Mouse (Mus musculus) limb, embryonic 12.5 days (tissue): Measurements from ENCODE around the gene Hid1. TPM values are rescaled to one million over a fixed set of nuclear protein-coding genes. Genes with fewer than 3 reads are reported as not detected.
A peak's percentile ranks its signal among the peaks of the same experiment; 100 is the strongest.

Experiments used
- ATAC-seq: fragments of 200-750 bp; cut with Nextera tagmentation; 2 replicates; pipeline ENCODE4 v1.8.0; 2017; ENCODE audit warnings: low read depth, moderate TSS enrichment; ENCODE audit not compliant: insufficient number of reproducible peaks, insufficient read depth, low FRiP score, low TSS enrichment
- H3K27ac ChIP-seq: fragments of 300-500 bp; sonication (generic); 2 replicates; pipeline ENCODE4 v1.5.1; 2016; ENCODE audit warnings: mild to moderate bottlenecking, moderate library complexity
- H3K27me3 ChIP-seq: fragments of 300-500 bp; sonication (generic); 2 replicates; pipeline ENCODE4 v1.6.1; 2016; ENCODE audit warnings: mild to moderate bottlenecking, moderate library complexity
- H3K36me3 ChIP-seq: fragments of 300-500 bp; sonication (generic); 2 replicates; pipeline ENCODE4 v1.6.1; 2016; ENCODE audit warnings: mild to moderate bottlenecking, moderate library complexity
- H3K4me1 ChIP-seq: fragments of 300-500 bp; sonication (generic); replicated peaks from 2 replicates; pipeline ENCODE4 v1.6.1; 2016
- H3K4me2 ChIP-seq: fragments of 300-500 bp; sonication (generic); 2 replicates; pipeline ENCODE4 v1.6.1; 2016; ENCODE audit warnings: mild to moderate bottlenecking, moderate library complexity
- H3K4me3 ChIP-seq: fragments of 300-500 bp; sonication (generic); replicated peaks from 2 replicates; pipeline ENCODE4 v1.5.1; 2016; ENCODE audit warnings: mild to moderate bottlenecking
- H3K9ac ChIP-seq: fragments of 300-500 bp; sonication (generic); replicated peaks from 2 replicates; pipeline ENCODE4 v1.6.1; 2016; ENCODE audit warnings: mild to moderate bottlenecking, moderate library complexity
- H3K9me3 ChIP-seq: fragments of 300-500 bp; sonication (generic); 2 replicates; pipeline ENCODE4 v1.6.1; 2016; ENCODE audit warnings: mild to moderate bottlenecking, moderate library complexity
- WGBS: fragments of 180-500 bp; shearing (Covaris S2); methylation state at CpG from one replicate; pipeline ENCODE4 v1.1.7; 2016; 5-methylcytosine and 5-hydroxymethylcytosine counted together
- polyA plus RNA-seq: library from polyadenylated mRNA; unstranded; fragments of >200 nt; fragmentation: Nextera tagmentation; extraction: Ambion mirVana; gene quantifications from 2 replicates; pipeline ENCODE4 v1.2.1, GENCODE M21; 2016

The Hid1 gene
- polyA plus RNA-seq, 1 experiment from 2014 or later = 2.2 TPM

DNA sequence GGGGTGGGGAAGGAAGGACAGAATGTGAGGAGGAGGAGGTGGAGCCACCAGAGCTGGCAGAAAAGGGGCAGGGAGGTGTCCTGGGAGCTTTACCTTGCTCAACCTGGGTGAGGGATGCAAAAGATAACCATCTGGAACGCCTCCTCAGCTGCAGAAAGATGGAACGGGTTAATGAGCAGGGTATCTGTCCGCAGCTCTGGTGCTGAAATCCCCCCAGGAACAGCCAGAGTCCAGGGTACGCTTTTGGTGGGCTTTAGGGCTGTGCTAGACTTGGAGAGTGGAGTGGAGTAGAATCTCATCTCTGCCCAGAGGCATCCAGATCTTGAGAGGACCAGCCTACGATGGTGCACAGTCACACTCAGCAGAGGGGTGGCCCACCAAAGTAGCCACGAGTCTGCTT is 31.4 kb downstream of the Hid1 start:
- Histone ChIP-seq H3K4me3 (no peak overlapping the region), H3K9me3 (no peaks in the 10 kb centered on the region), H3K36me3 (no peaks in the 10 kb centered on the region), H3K4me2 (no peak overlapping the region), H3K27ac (no peak overlapping the region), H3K27me3 (peaks cover 86% of the 10 kb centered on the region), H3K9ac (no peak overlapping the region), H3K4me1 (peaks cover 6% of the 10 kb centered on the region; the same call in 1 of the 2 replicates)
- 16% methylated on average over 6 of the region's 6 CpGs for WGBS
- ATAC-seq = no peak

DNA sequence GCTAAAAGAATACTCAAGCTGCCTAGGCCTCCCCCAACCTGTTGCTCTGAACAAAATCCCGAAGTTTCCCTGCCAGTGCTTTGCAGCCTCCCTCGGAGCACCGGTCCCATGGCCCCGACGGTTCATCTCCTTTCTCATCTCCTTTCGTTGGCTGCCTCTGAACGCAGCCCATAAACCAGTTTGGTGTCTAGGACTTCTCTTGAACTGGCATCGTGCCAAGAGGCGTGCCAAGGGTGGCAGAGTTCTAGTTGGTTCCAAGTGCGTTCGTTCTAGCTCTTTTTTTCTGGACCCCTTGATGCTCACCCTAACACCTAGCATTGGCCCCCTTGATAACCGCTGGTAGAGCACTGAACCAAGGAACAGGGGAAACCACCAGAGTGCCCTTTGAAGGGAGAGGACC is 32.3 kb downstream of the Hid1 start:
- peaks cover 6% of the 10 kb centered on the region; the same call in 1 of the 2 replicates for H3K4me1 ChIP-seq
- no peak overlapping the region for H3K4me3 ChIP-seq
- H3K36me3 ChIP-seq = no peaks in the 10 kb centered on the region
- H3K9me3 ChIP-seq = no peaks in the 10 kb centered on the region
- no peak overlapping the region for H3K27ac ChIP-seq
- WGBS = 57% methylated on average over 12 of the region's 12 CpGs
- H3K4me2 ChIP-seq = no peak overlapping the region
- no peak overlapping the region for H3K9ac ChIP-seq
- H3K27me3 ChIP-seq = peaks cover 84% of the 10 kb centered on the region
- ATAC-seq = no peak

GRCm38 (mm10) chr11:115334531-115334930 is 33.0 kb downstream of the Hid1 start, which contains the start of gene Otop3:
Gene Otop3 (plus strand): TSS chr11:115334731.
- no peaks in the 10 kb centered on the region for H3K9me3 ChIP-seq
- no peak for ATAC-seq
- H3K4me3 ChIP-seq = peak within 1 kb of the TSS; percentile 16; the same call in 1 of the 2 replicates
- no peaks in the 10 kb centered on the region for H3K36me3 ChIP-seq
- peaks cover 85% of the 10 kb centered on the region for H3K27me3 ChIP-seq
- peak within 1 kb of the TSS; percentile 37 for H3K4me2 ChIP-seq
- WGBS = 6% methylated on average over 29 of the region's 29 CpGs
- H3K4me1 ChIP-seq = peaks cover 6% of the 10 kb centered on the region; the same call in 1 of the 2 replicates
- H3K9ac ChIP-seq = no peak within 1 kb of the TSS
- H3K27ac ChIP-seq = no peak within 1 kb of the TSS

DNA sequence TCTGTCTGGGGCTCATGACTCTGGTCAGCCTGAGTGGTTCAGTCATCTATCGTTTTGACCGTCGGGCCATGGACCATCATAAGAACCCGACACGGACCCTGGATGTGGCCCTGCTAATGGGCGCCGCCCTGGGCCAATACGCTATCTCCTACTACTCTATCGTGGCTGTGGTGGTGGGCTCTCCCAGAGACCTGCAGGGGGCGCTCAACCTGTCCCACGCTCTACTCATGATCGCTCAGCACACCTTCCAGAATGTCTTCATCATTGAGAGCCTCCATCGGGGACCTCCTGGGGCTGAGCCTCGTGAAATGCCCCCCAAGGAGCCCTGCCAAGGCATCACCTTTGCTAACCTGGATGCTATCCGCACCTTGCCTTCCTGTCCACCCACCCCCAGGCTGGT is 38.2 kb downstream of the Hid1 start:
- H3K4me2 ChIP-seq = no peak overlapping the region
- peaks cover 89% of the 10 kb centered on the region for H3K27me3 ChIP-seq
- no peaks in the 10 kb centered on the region for H3K36me3 ChIP-seq
- no peak for ATAC-seq
- no peak overlapping the region for H3K9ac ChIP-seq
- H3K4me1 ChIP-seq = peaks cover under 1% of the 10 kb centered on the region; the same call in 1 of the 2 replicates
- no peak overlapping the region for H3K27ac ChIP-seq
- H3K9me3 ChIP-seq = no peaks in the 10 kb centered on the region
- no peak overlapping the region for H3K4me3 ChIP-seq
- 71% methylated on average over 15 of the region's 15 CpGs for WGBS

DNA sequence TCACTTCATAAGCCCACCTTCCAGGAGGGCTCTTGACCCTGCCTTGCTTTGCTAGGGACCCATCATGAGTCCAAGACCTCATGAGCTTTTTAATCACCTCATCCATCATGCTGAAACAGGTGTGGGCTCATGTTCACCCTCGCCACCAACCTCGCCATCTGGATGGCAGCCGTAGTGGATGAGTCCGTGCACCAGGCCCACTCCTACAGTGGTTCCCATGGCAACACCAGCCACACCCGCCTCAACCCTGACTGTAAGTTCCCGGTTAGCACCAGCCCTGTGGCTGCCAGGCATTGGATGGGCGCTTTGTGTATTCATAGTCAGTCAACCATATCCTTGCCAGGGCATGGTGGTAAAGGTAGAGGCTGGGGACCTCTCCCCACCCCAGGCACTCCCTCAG is 40.8 kb downstream of the Hid1 start:
- Histone ChIP-seq H3K36me3 (no peaks in the 10 kb centered on the region), H3K4me1 (peaks cover 8% of the 10 kb centered on the region; the same call in 1 of the 2 replicates), H3K27ac (no peak overlapping the region), H3K9me3 (no peaks in the 10 kb centered on the region), H3K9ac (no peak overlapping the region), H3K4me3 (no peak overlapping the region), H3K27me3 (peaks cover 89% of the 10 kb centered on the region), H3K4me2 (no peak overlapping the region)
- 61% methylated on average over 7 of the region's 7 CpGs for WGBS
- ATAC-seq = no peak

GRCm38 (mm10) chr11:115323354-115323753 is 44.2 kb downstream of the Hid1 start:
- H3K36me3 ChIP-seq = no peaks in the 10 kb centered on the region
- no peak overlapping the region for H3K9ac ChIP-seq
- no peak overlapping the region for H3K27ac ChIP-seq
- H3K9me3 ChIP-seq = no peaks in the 10 kb centered on the region
- H3K27me3 ChIP-seq = peaks cover 95% of the 10 kb centered on the region
- no peak overlapping the region for H3K4me2 ChIP-seq
- 14% methylated on average over 32 of the region's 32 CpGs for WGBS
- H3K4me1 ChIP-seq = peaks cover 9% of the 10 kb centered on the region; the same call in 1 of the 2 replicates
- no peak overlapping the region for H3K4me3 ChIP-seq
- ATAC-seq = no peak

- Histone ChIP-seq H3K27me3 (peaks cover 97% of the 10 kb centered on the region), H3K27ac (no peak within 1 kb of the TSS), H3K9ac (no peak within 1 kb of the TSS), H3K4me1 (peaks cover 9% of the 10 kb centered on the region; the same call in 1 of the 2 replicates), H3K9me3 (no peaks in the 10 kb centered on the region), H3K4me2 (peak within 1 kb of the TSS; percentile 26), H3K4me3 (peak within 1 kb of the TSS; percentile 13; the same call in 1 of the 2 replicates), H3K36me3 (no peaks in the 10 kb centered on the region)
- ATAC-seq = no peak
- 3% methylated on average over 35 of the region's 35 CpGs for WGBS
Measured at GRCm38 (mm10) chr11:115321906-115322693, 45.5 kb downstream of the Hid1 start, which contains the start of gene Ush1g. Gene Ush1g (minus strand): TSS chr11:115322041.

DNA sequence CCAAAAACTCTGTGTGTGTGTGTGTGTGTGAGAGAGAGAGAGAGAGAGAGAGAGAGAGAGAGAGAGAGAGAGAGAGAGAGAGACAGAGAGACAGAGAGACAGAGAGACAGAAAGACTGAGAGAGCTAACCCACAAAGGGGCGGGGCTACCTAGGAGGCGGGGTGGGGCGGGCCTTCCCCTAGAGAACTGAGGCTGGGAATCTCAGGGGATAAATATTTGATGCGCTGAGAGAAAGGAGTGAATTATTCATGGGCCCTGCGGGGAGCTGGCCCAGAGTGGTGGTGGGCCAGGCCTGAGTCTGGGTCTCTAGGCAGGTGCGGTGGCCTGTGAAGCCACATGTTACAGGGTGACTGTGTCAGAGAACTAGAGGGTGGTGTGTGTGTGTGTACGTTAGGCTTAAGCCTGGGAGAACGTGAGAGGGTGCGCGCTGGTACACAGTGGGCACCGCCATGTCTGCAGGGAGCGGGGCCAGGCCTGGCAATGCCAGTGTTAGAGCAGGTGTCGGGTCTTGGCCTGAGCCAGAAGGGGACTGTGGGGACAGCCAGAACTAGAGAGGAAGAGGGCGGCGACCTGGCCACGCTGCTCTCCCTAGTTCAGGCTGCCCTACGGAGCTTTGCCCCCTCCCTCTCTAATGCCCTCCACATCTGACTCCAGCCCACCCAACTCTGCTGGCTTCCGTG is 47.7 kb downstream of the Hid1 start:
- ATAC-seq = no peak
- no peak overlapping the region for H3K9ac ChIP-seq
- no peak overlapping the region for H3K27ac ChIP-seq
- no peak overlapping the region for H3K4me2 ChIP-seq
- H3K27me3 ChIP-seq = peaks cover 100% of the 10 kb centered on the region
- peaks cover 9% of the 10 kb centered on the region; the same call in 1 of the 2 replicates for H3K4me1 ChIP-seq
- 4% methylated on average over 18 of the region's 18 CpGs for WGBS
- H3K9me3 ChIP-seq = no peaks in the 10 kb centered on the region
- no peaks in the 10 kb centered on the region for H3K36me3 ChIP-seq
- H3K4me3 ChIP-seq = no peak overlapping the region

DNA sequence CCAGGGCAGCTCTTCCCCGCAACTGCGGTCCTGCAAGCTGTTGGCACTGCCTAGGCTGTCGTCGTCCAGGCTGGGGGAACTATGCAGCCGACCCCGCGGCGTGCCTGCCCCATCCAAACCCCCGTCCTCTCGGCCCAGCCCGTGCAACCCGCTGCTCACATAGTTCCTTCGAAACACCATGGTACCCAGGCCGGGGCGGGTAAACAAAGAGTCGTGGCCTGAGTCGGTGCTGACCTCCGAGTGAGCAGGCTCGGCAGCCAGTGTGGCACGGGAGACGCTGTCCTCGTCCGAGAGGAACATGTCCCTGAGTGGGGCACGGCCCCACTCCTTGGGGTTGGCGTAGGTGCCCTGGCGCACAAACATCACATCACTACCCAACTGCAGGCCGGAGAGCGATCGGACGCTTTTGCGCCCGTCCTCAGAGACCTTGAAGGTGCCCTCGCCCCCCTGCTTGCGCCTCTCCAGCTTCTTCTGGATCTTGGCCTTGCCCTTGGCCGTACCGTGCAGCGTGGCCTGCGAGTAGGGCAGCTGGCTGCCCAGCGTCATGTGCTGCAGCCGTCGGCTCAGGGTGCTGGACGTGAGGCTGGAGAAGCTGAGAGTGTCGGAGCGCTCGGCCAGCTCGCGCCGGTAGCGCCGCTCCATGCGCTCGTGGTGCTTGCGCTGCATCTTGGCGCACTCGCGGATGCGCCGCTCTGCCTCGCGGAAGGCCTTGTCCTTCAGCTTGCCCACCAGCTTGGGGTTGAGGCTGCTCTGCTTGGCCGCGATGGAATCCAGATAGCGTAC is 49.1 kb downstream of the Hid1 start:
- no peaks in the 10 kb centered on the region for H3K9me3 ChIP-seq
- no peak overlapping the region for H3K4me2 ChIP-seq
- H3K4me3 ChIP-seq = peak overlapping the region; percentile 18; the same call in 1 of the 2 replicates
- H3K4me1 ChIP-seq = peaks cover 9% of the 10 kb centered on the region; the same call in 1 of the 2 replicates
- 4% methylated on average over 63 of the region's 63 CpGs for WGBS
- no peak for ATAC-seq
- no peak overlapping the region for H3K9ac ChIP-seq
- peaks cover 100% of the 10 kb centered on the region for H3K27me3 ChIP-seq
- H3K27ac ChIP-seq = no peak overlapping the region
- H3K36me3 ChIP-seq = no peaks in the 10 kb centered on the region

DNA sequence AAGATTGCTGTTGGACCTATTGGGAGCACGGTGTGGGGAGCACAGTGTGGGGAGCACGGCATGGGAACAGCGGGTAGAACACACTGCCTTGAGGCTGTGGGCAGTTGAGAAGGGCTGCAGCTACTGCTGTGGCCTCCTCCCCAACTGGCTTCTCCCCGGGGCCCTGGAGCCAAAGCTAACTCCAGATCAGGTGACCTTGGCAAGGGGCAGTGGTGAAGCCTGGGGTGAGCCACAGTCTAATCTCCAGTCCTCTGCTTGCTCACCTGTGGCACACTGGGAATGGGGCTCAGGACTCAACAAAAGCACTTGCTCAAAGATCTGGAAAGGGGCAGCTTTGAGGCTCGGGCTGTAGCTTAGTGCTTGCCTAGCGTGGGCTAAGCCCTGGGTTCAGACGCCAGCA is 50.4 kb downstream of the Hid1 start:
- H3K36me3 ChIP-seq = no peaks in the 10 kb centered on the region
- WGBS = 67% methylated on average over 7 of the region's 7 CpGs

GRCm38 (mm10) chr11:115314249-115314648 is 53.3 kb downstream of the Hid1 start:
- no peaks in the 10 kb centered on the region for H3K9me3 ChIP-seq

More for the DNA sequence above, 50.4 kb downstream of the Hid1 start:
- Histone ChIP-seq H3K9ac (no peak overlapping the region), H3K4me1 (peaks cover 5% of the 10 kb centered on the region; the same call in 1 of the 2 replicates), H3K27ac (no peak overlapping the region), H3K4me3 (no peak overlapping the region), H3K9me3 (no peaks in the 10 kb centered on the region), H3K27me3 (peaks cover 100% of the 10 kb centered on the region), H3K4me2 (no peak overlapping the region)
- ATAC-seq = no peak

More at GRCm38 (mm10) chr11:115314249-115314648, 53.3 kb downstream of the Hid1 start:
- H3K27ac ChIP-seq = no peak overlapping the region
- H3K4me3 ChIP-seq = no peak overlapping the region
- H3K36me3 ChIP-seq = no peaks in the 10 kb centered on the region
- 46% methylated on average over 2 of the region's 2 CpGs for WGBS
- no peaks in the 10 kb centered on the region for H3K4me1 ChIP-seq
- ATAC-seq = no peak
- H3K27me3 ChIP-seq = peaks cover 82% of the 10 kb centered on the region
- no peak overlapping the region for H3K9ac ChIP-seq
- no peak overlapping the region for H3K4me2 ChIP-seq
